21 mouse cellular contexts compared by ENCODE assay signal in the genomic region with DNA sequence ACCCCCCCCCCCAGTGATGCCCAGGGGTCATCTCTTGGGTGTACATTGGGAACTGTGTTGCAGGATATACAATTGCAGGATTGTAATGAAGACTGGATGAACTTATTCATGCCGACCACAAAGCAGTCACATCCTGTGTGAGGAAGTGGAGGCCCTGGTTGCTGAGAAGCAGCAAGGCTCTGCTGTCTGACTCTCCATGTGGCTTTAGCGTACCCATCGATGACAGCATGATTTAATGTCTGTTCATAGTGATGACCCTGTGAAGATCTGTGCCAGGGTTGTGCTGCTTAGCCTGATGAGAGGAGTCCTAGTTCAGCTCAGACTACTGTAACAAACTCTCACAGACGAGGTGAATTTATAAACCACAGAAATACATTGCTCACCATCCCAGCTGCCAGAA.
DNase-seq lines count a peak whose midpoint lies in the region; ATAC-seq lines count a peak whose summit lies in the region.
"Had no signal": no experiment of that assay in that cellular context is flagged by ENCODE, and none has a peak within 500 bp of the region (broad histone marks: within the 10 kb centered on the region; RNA-seq: fewer than 3 reads in every experiment).

No protein-coding gene starts in this region.

- ATAC-seq in hematopoietic stem cell, adult 5-6 weeks (replicated peaks in 1 of 2; ENCODE audit: insufficient read depth in 1 of 2, low FRiP score in 2 of 2, low TSS enrichment in 1 of 2, low read depth in 1 of 2, poor library complexity in 2 of 2, severe bottlenecking in 2 of 2), result peak; percentile 80 to 94
- ATAC-seq: forebrain, embryonic 14.5 days; hindbrain, embryonic 16.5 days; lung, postnatal 0 days; midbrain, embryonic 15.5 days had no signal

- DNase-seq in 3T3-L1 (ENCODE audit: low read depth, low spot score), result peak; percentile 91
- peak; percentile 67 for DNase-seq in CD4-positive, CD25-positive, alpha-beta regulatory T cell, adult 2 months (ENCODE audit: low read depth, low spot score)
- peak; percentile 57 for DNase-seq in naive thymus-derived CD4-positive, alpha-beta T cell, adult 2 months (ENCODE audit: low read depth)
- DNase-seq in heart, adult 8-10 months (ENCODE audit: low spot score), result no peak
- no peak for DNase-seq in right cerebral cortex, postnatal 4 days
- no peak for DNase-seq in kidney, postnatal 14 days
- DNase-seq: cerebellum, adult 9-10 months; gastrocnemius, postnatal 10 days; heart, adult 2 months; heart, postnatal 4 days; kidney, adult 11 months; kidney, postnatal 25 days; layer of hippocampus, adult 9-11 months; left cerebral cortex, postnatal 4 days; liver; right cerebral cortex, adult 18-20 months had no signal

Comparison
In these comparisons a context has a peak if more than half of its experiments do, and no peak if none do; other contexts are left out.
1. DNase-seq: peak in 3T3-L1 (single experiment), CD4-positive, CD25-positive, alpha-beta regulatory T cell, adult 2 months (single experiment) and naive thymus-derived CD4-positive, alpha-beta T cell, adult 2 months (single experiment); none in heart, adult 8-10 months (single experiment), right cerebral cortex, postnatal 4 days (single experiment) and kidney, postnatal 14 days (single experiment).